In the genomic region with DNA sequence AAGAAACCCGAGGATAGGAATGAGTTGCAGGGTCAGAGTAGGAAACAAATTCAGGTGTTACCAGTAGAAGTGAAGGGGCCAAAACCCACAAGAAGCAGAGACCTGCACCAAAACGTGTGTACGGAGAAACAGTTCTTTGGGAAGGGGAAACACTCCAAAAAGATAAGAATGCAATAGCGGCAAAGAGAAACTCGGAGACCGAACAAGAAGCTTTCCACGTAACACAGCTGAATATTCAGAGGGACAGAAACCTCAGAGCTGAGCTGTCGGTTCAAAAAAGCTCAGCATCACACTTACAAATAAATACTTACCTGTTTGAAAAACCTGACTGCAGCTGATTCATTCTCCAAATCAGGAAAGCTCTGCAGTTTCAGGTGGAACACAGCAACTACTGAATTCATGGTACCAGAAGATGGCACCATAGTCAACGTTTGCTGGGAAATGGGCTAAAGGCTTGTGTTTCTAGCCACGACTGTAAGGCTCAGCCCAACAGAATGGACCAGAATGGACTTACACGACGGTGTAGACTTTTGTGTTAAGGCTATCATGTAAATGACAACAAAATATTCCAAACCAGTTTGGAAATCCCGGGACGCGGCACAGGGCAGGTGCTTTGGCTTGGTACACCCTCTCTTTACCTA, we compare ENCODE assay signal across 8 mouse cellular contexts.
DNase-seq lines count a peak whose midpoint lies in the region; ATAC-seq and TF ChIP-seq lines count a peak whose summit lies in the region.

No protein-coding gene starts in this region.

- peak; percentile 78 for TF ChIP-seq CTCF in layer of hippocampus, adult 2 months (conservative IDR thresholded peaks at IDR 0.05)

- H3K27ac ChIP-seq in layer of hippocampus, adult 2 months: peak overlapping the region; percentile 3; the same call in 1 of the 2 replicates

- H3K4me3 ChIP-seq in layer of hippocampus, adult 2 months: peak overlapping the region; percentile 44

- DNase-seq in cerebellum, postnatal 10 days: peak; percentile 77 to 82
- DNase-seq in cerebellum, adult 8-10 months: no peak
- peak; percentile 28 for DNase-seq in lung, postnatal 10 days
- DNase-seq in lung, postnatal 14 days: no peak
- DNase-seq in layer of hippocampus, adult 2 months (ENCODE audit: low spot score in 2 of 2): peak; percentile 41
- DNase-seq in right cerebral cortex, adult 18-20 months: peak; percentile 63
- no peak for DNase-seq in gastrocnemius, postnatal 10 days

- ATAC-seq in granulocyte monocyte progenitor cell, adult 5-6 weeks (replicated peaks; ENCODE audit: poor library complexity, severe bottlenecking): no peak

Comparison
In these comparisons a context has a peak if more than half of its experiments do, and no peak if none do; other contexts are left out.
1. DNase-seq: peak in cerebellum, postnatal 10 days (2 of 2), lung, postnatal 10 days (single experiment), layer of hippocampus, adult 2 months (2 of 2) and right cerebral cortex, adult 18-20 months (single experiment); none in cerebellum, adult 8-10 months (single experiment), lung, postnatal 14 days (single experiment) and gastrocnemius, postnatal 10 days (single experiment).